Mouse (Mus musculus) neural tube, embryonic 15.5 days (tissue): ENCODE results near the gene Pak6. TPM values are rescaled to one million over a fixed set of nuclear protein-coding genes. Genes with fewer than 3 reads are reported as not detected.
"Not testable (repeated sequence)": the region's sequence is repeated elsewhere in the genome, so short reads cannot be mapped to it uniquely, and the experiment has no call there.

Experiments used
- ATAC-seq: fragments of 200-750 bp; cut with Nextera tagmentation; 2 replicates; pipeline ENCODE4 v1.8.0; 2017; ENCODE audit warnings: mild to moderate bottlenecking, moderate TSS enrichment, moderate library complexity; ENCODE audit not compliant: low FRiP score
- H3K27ac ChIP-seq: fragments of 300-500 bp; sonication (generic); replicated peaks from 2 replicates; pipeline ENCODE4 v1.5.1; 2015; ENCODE audit warnings: mild to moderate bottlenecking, inconsistent platforms
- H3K27me3 ChIP-seq: fragments of 300-500 bp; sonication (generic); replicated peaks from 2 replicates; pipeline ENCODE4 v1.6.1; 2015; ENCODE audit warnings: inconsistent platforms
- H3K36me3 ChIP-seq: fragments of 300-500 bp; sonication (generic); 2 replicates; pipeline ENCODE4 v1.6.1; 2015; ENCODE audit warnings: inconsistent platforms
- H3K4me1 ChIP-seq: fragments of 300-500 bp; sonication (generic); 2 replicates; pipeline ENCODE4 v1.6.1; 2015; ENCODE audit warnings: inconsistent platforms
- H3K4me2 ChIP-seq: fragments of 300-500 bp; sonication (generic); 2 replicates; pipeline ENCODE4 v1.6.1; 2015; ENCODE audit warnings: inconsistent platforms, mild to moderate bottlenecking, moderate library complexity
- H3K4me3 ChIP-seq: fragments of 300-500 bp; sonication (generic); replicated peaks from 2 replicates; pipeline ENCODE4 v1.5.1; 2015; ENCODE audit warnings: mild to moderate bottlenecking, inconsistent platforms
- H3K9ac ChIP-seq: fragments of 300-500 bp; sonication (generic); replicated peaks from 2 replicates; pipeline ENCODE4 v1.6.1; 2015; ENCODE audit warnings: mild to moderate bottlenecking, inconsistent platforms
- H3K9me3 ChIP-seq: fragments of 300-500 bp; sonication (generic); replicated peaks from 2 replicates; pipeline ENCODE4 v1.6.1; 2016; ENCODE audit warnings: inconsistent platforms
- WGBS: fragments of 180-500 bp; shearing (Covaris S2); methylation state at CpG from one replicate; pipeline ENCODE4 v1.1.7; 2015; ENCODE audit warnings: mixed read lengths; 5-methylcytosine and 5-hydroxymethylcytosine counted together
- polyA plus RNA-seq: library from polyadenylated mRNA; unstranded; fragments of >200 nt; fragmentation: Nextera tagmentation; extraction: Ambion mirVana; gene quantifications from 2 replicates; pipeline ENCODE4 v1.2.1, GENCODE M21; 2015

Gene Pak6
- polyA plus RNA-seq, 1 experiment from 2014 or later = 42.4 TPM

GRCm38 (mm10) chr2:118646665-118647064 is 16.4 kb upstream of the Pak6 start:
- Histone ChIP-seq H3K9me3 (no peaks in the 10 kb centered on the region), H3K27ac (no peak overlapping the region), H3K4me3 (no peak overlapping the region), H3K27me3 (no peaks in the 10 kb centered on the region), H3K4me1 (no peaks in the 10 kb centered on the region), H3K9ac (no peak overlapping the region), H3K4me2 (no peak overlapping the region), H3K36me3 (no peaks in the 10 kb centered on the region)
- no peak for ATAC-seq
- WGBS = 89% methylated on average over 5 of the region's 5 CpGs

- H3K9me3 ChIP-seq, H3K4me2 ChIP-seq, H3K4me1 ChIP-seq, ATAC-seq, H3K36me3 ChIP-seq, H3K9ac ChIP-seq, H3K27ac ChIP-seq, H3K4me3 ChIP-seq, H3K27me3 ChIP-seq: not testable (repeated sequence)
- 49% methylated on average over 2 of the region's 2 CpGs for WGBS
Observed at GRCm38 (mm10) chr2:118650697-118651096, 12.4 kb upstream of the Pak6 start.

GRCm38 (mm10) chr2:118656688-118657281 is 6.3 kb upstream of the Pak6 start:
- Histone ChIP-seq H3K4me3 (no peak overlapping the region), H3K27me3 (no peaks in the 10 kb centered on the region), H3K9me3 (no peaks in the 10 kb centered on the region), H3K4me2 (no peak overlapping the region), H3K4me1 (peaks cover 20% of the 10 kb centered on the region), H3K9ac (no peak overlapping the region), H3K36me3 (no peaks in the 10 kb centered on the region), H3K27ac (0 out of 2 replicates have a peak overlapping the region, but pooled peaks have one; percentile 9)
- 33% methylated on average over 3 of the region's 3 CpGs for WGBS
- ATAC-seq = no peak

- H3K9me3 ChIP-seq = no peaks in the 10 kb centered on the region
- H3K36me3 ChIP-seq = no peaks in the 10 kb centered on the region
- H3K27ac ChIP-seq = no peak overlapping the region
- H3K27me3 ChIP-seq = no peaks in the 10 kb centered on the region
- WGBS = 29% methylated on average over 4 of the region's 4 CpGs
- H3K4me2 ChIP-seq = no peak overlapping the region
- ATAC-seq = no peak
- peaks cover 31% of the 10 kb centered on the region for H3K4me1 ChIP-seq
- H3K9ac ChIP-seq = no peak overlapping the region
- H3K4me3 ChIP-seq = no peak overlapping the region
Observed at GRCm38 (mm10) chr2:118658457-118658856, 4.6 kb upstream of the Pak6 start.

GRCm38 (mm10) chr2:118659077-118659476 is 4.0 kb upstream of the Pak6 start:
- no peak overlapping the region for H3K9ac ChIP-seq
- peaks cover 37% of the 10 kb centered on the region for H3K4me1 ChIP-seq
- H3K36me3 ChIP-seq = no peaks in the 10 kb centered on the region
- WGBS = 79% methylated on average over 1 of the region's 1 CpGs
- no peak for ATAC-seq
- H3K9me3 ChIP-seq = no peaks in the 10 kb centered on the region
- H3K4me3 ChIP-seq = no peak overlapping the region
- H3K27me3 ChIP-seq = no peaks in the 10 kb centered on the region
- H3K4me2 ChIP-seq = no peak overlapping the region
- no peak overlapping the region for H3K27ac ChIP-seq

- Histone ChIP-seq H3K36me3 (no peaks in the 10 kb centered on the region), H3K4me3 (peak overlapping the region; percentile 43), H3K4me2 (peak overlapping the region; percentile 64), H3K4me1 (peaks cover 42% of the 10 kb centered on the region), H3K27ac (peak overlapping the region; percentile 81), H3K9me3 (no peaks in the 10 kb centered on the region), H3K9ac (no peak overlapping the region), H3K27me3 (no peaks in the 10 kb centered on the region)
- no peak for ATAC-seq
- WGBS = 87% methylated on average over 12 of the region's 12 CpGs
Observed at GRCm38 (mm10) chr2:118659493-118659892, 3.6 kb upstream of the Pak6 start.

- peak; percentile 75 for ATAC-seq
- H3K27me3 ChIP-seq = no peaks in the 10 kb centered on the region
- peak overlapping the region; percentile 43 for H3K4me3 ChIP-seq
- H3K4me2 ChIP-seq = peak overlapping the region; percentile 64
- peaks cover 47% of the 10 kb centered on the region for H3K4me1 ChIP-seq
- H3K9me3 ChIP-seq = no peaks in the 10 kb centered on the region
- H3K27ac ChIP-seq = peak overlapping the region; percentile 81
- no peaks in the 10 kb centered on the region for H3K36me3 ChIP-seq
- WGBS = 1% methylated on average over 4 of the region's 4 CpGs
- H3K9ac ChIP-seq = peak overlapping the region; percentile 48; the same call in 1 of the 2 replicates
Observed at GRCm38 (mm10) chr2:118659998-118660452, 3.1 kb upstream of the Pak6 start.

- H3K27ac ChIP-seq = no peak overlapping the region
- 87% methylated on average over 9 of the region's 9 CpGs for whole genome bisulfite sequencing
- no peak for ATAC-seq
Observed at GRCm38 (mm10) chr2:118661891-118662290, 1.2 kb upstream of the Pak6 start.

GRCm38 (mm10) chr2:118663804-118664766 is 982 bp downstream of the Pak6 start:
- ATAC-seq = peak; percentile 54
- H3K4me3 ChIP-seq = peak overlapping the region; percentile 56
- WGBS = 49% methylated on average over 19 of the region's 19 CpGs
- no peaks in the 10 kb centered on the region for H3K36me3 ChIP-seq
- H3K9me3 ChIP-seq = no peaks in the 10 kb centered on the region
- peak overlapping the region; percentile 81 for H3K27ac ChIP-seq
- H3K4me1 ChIP-seq = peaks cover 59% of the 10 kb centered on the region
- H3K27me3 ChIP-seq = no peaks in the 10 kb centered on the region
- peak overlapping the region; percentile 64 for H3K9ac ChIP-seq
- H3K4me2 ChIP-seq = peak overlapping the region; percentile 82

More at GRCm38 (mm10) chr2:118661891-118662290, 1.2 kb upstream of the Pak6 start:
- no peaks in the 10 kb centered on the region for H3K9me3 ChIP-seq
- no peaks in the 10 kb centered on the region for H3K27me3 ChIP-seq
- H3K4me3 ChIP-seq = no peak overlapping the region
- no peak overlapping the region for H3K4me2 ChIP-seq
- H3K4me1 ChIP-seq = peaks cover 60% of the 10 kb centered on the region
- no peak overlapping the region for H3K9ac ChIP-seq
- H3K36me3 ChIP-seq = no peaks in the 10 kb centered on the region

- Histone ChIP-seq H3K4me1 (peaks cover 60% of the 10 kb centered on the region), H3K27ac (no peak overlapping the region), H3K4me3 (peak overlapping the region; percentile 56; the same call in 1 of the 2 replicates), H3K36me3 (no peaks in the 10 kb centered on the region), H3K27me3 (no peaks in the 10 kb centered on the region), H3K9ac (no peak overlapping the region), H3K4me2 (peak overlapping the region; percentile 82), H3K9me3 (no peaks in the 10 kb centered on the region)
- 65% methylated on average over 3 of the region's 3 CpGs for WGBS
- ATAC-seq = no peak
Observed at GRCm38 (mm10) chr2:118664975-118665516, 1.9 kb downstream of the Pak6 start.

GRCm38 (mm10) chr2:118665616-118666015 is 2.5 kb downstream of the Pak6 start:
- no peaks in the 10 kb centered on the region for H3K36me3 ChIP-seq
- no peak overlapping the region for H3K27ac ChIP-seq
- H3K4me1 ChIP-seq = peaks cover 55% of the 10 kb centered on the region
- no peak for ATAC-seq
- no peaks in the 10 kb centered on the region for H3K9me3 ChIP-seq
- no peak overlapping the region for H3K4me3 ChIP-seq
- H3K9ac ChIP-seq = peak overlapping the region; percentile 26; the same call in 1 of the 2 replicates
- peak overlapping the region; percentile 82 for H3K4me2 ChIP-seq
- 93% methylated on average over 4 of the region's 4 CpGs for WGBS
- no peaks in the 10 kb centered on the region for H3K27me3 ChIP-seq
